Mouse (Mus musculus) c-Kit-positive CD71-positive TER-119-negative erythroid progenitor cells, embryonic 14.5 days (primary cell): ENCODE results near the gene Larp7.

ENCODE experiments used
- DNase-seq: peaks from one replicate; pipeline ENCODE4 v3.0.0-alpha.2; 2013; ENCODE audit warnings: low read depth

Larp7 gene

GRCm38 (mm10) chr3:127512794-127513335, 40.3 kb downstream of the Larp7 start:
- DNase-seq: no peak

GRCm38 (mm10) chr3:127511786-127512746, 41.1 kb downstream of the Larp7 start:
- no peak for DNase-seq

GRCm38 (mm10) chr3:127507878-127508783, 45.0 kb downstream of the Larp7 start:
- peak; percentile 11 for DNase-seq

GRCm38 (mm10) chr3:127498742-127499400, 54.3 kb downstream of the Larp7 start, which contains the start of gene Ank2:
Ank2 (minus strand) TSS chr3:127499350.
- peak; percentile 17 for DNase-seq

GRCm38 (mm10) chr3:127498197-127498741, 54.9 kb downstream of the Larp7 start:
- DNase-seq: peak; percentile 21

- no peak for DNase-seq
These were observed 60.5 kb downstream of the Larp7 start for GRCm38 (mm10) chr3:127492663-127493062.

GRCm38 (mm10) chr3:127487302-127487701, 65.8 kb downstream of the Larp7 start:
- no peak for DNase-seq
